Comparison of ENCODE assay signal across 8 mouse cellular contexts in genomic region chr11:69408541-69409377, GRCm38 (mm10). TPM values are rescaled to one million over a fixed set of nuclear protein-coding genes. Genes with fewer than 3 reads are reported as not detected.
DNase-seq lines count a peak whose midpoint lies in the region; ATAC-seq lines count a peak whose summit lies in the region.

No protein-coding gene starts in this region.

- DNase-seq in ovary, adult 18-20 months (ENCODE audit: low spot score): peak; percentile 77
- DNase-seq in ovary, postnatal 14 days (ENCODE audit: low spot score): no peak
- DNase-seq in heart, adult 18-20 months: peak; percentile 90 to 94
- DNase-seq in kidney, adult 18-20 months: peak; percentile 87
- DNase-seq in limb, embryonic 11.5 days (ENCODE audit: low spot score): peak; percentile 82
- DNase-seq in spleen, adult 12 weeks (ENCODE audit: low spot score): peak; percentile 76

- H3K4me1 ChIP-seq in embryonic facial prominence, embryonic 13.5 days: peaks cover 41% of the 10 kb centered on the region
- peaks cover 34% of the 10 kb centered on the region for H3K4me1 ChIP-seq in limb, embryonic 11.5 days (ENCODE audit: control insufficient read depth, insufficient read depth, low read length)
- H3K4me1 ChIP-seq in midbrain, embryonic 12.5 days: peaks cover 43% of the 10 kb centered on the region

- peak overlapping the region; percentile 97 for H3K4me2 ChIP-seq in embryonic facial prominence, embryonic 13.5 days
- peak overlapping the region; percentile 98 for H3K4me2 ChIP-seq in limb, embryonic 11.5 days (ENCODE audit: low read depth, severe bottlenecking)
- peak overlapping the region; percentile 98 for H3K4me2 ChIP-seq in midbrain, embryonic 12.5 days (replicated peaks)

- H3K27ac ChIP-seq in embryonic facial prominence, embryonic 13.5 days: peak overlapping the region; percentile 98
- H3K27ac ChIP-seq in limb, embryonic 11.5 days (replicated peaks; ENCODE audit: low read depth, low read length): peak overlapping the region; percentile 75
- H3K27ac ChIP-seq in midbrain, embryonic 12.5 days (replicated peaks): peak overlapping the region; percentile 98

- WGBS in embryonic facial prominence, embryonic 13.5 days: under 1% methylated on average over 33 of the region's 33 CpGs
- WGBS in limb, embryonic 11.5 days: under 1% methylated on average over 33 of the region's 33 CpGs
- under 1% methylated on average over 33 of the region's 33 CpGs for WGBS in midbrain, embryonic 12.5 days

- peaks cover 64% of the 10 kb centered on the region for H3K36me3 ChIP-seq in embryonic facial prominence, embryonic 13.5 days
- H3K36me3 ChIP-seq in limb, embryonic 11.5 days (ENCODE audit: control insufficient read depth, insufficient read depth, low read length): peaks cover 35% of the 10 kb centered on the region
- H3K36me3 ChIP-seq in midbrain, embryonic 12.5 days: peaks cover 56% of the 10 kb centered on the region

- ATAC-seq in embryonic facial prominence, embryonic 13.5 days (ENCODE audit: insufficient number of reproducible peaks, insufficient read depth, low FRiP score, low TSS enrichment, low read depth): peak; percentile 28; the same call in 1 of the 2 replicates
- peak; percentile 61 for ATAC-seq in limb, embryonic 11.5 days (ENCODE audit: insufficient number of reproducible peaks, low FRiP score, low TSS enrichment, low read depth)
- peak; percentile 58 for ATAC-seq in midbrain, embryonic 12.5 days (ENCODE audit: low FRiP score, low read depth)

- H3K4me3 ChIP-seq in embryonic facial prominence, embryonic 13.5 days: peak overlapping the region; percentile 79
- peak overlapping the region; percentile 86 for H3K4me3 ChIP-seq in limb, embryonic 11.5 days (ENCODE audit: low read depth, low read length)
- peak overlapping the region; percentile 64 for H3K4me3 ChIP-seq in midbrain, embryonic 12.5 days

- H3K27me3 ChIP-seq in embryonic facial prominence, embryonic 13.5 days: no peaks in the 10 kb centered on the region
- no peaks in the 10 kb centered on the region for H3K27me3 ChIP-seq in limb, embryonic 11.5 days (ENCODE audit: control insufficient read depth, insufficient read depth, low read length)
- H3K27me3 ChIP-seq in midbrain, embryonic 12.5 days: no peaks in the 10 kb centered on the region

- H3K9ac ChIP-seq in embryonic facial prominence, embryonic 13.5 days: peak overlapping the region; percentile 91
- H3K9ac ChIP-seq in limb, embryonic 11.5 days (ENCODE audit: low read length): peak overlapping the region; percentile 89
- H3K9ac ChIP-seq in midbrain, embryonic 12.5 days (replicated peaks): peak overlapping the region; percentile 96

- H3K9me3 ChIP-seq in embryonic facial prominence, embryonic 13.5 days: no peaks in the 10 kb centered on the region
- no peaks in the 10 kb centered on the region for H3K9me3 ChIP-seq in limb, embryonic 11.5 days (ENCODE audit: control insufficient read depth, low read length)
- no peaks in the 10 kb centered on the region for H3K9me3 ChIP-seq in midbrain, embryonic 12.5 days

RNA-seq across cellular contexts. Expression of gene Kdm6b, which starts 4.7 kb away (rescaled TPM):
- 41.3 and 43.1 TPM in 2 replicates for polyA plus RNA-seq in embryonic facial prominence, embryonic 13.5 days (2015; fragmentation: Nextera tagmentation; extraction: Ambion mirVana)
- 10 to 100 TPM; 15.8 to 18.0 TPM for total RNA-seq in heart, adult 18-20 months (2021)
- 42.4 and 44.5 TPM in 2 replicates for polyA plus RNA-seq in limb, embryonic 11.5 days (2014; fragmentation: Nextera tagmentation; extraction: Ambion mirVana)
- 48.7 and 50.7 TPM in 2 replicates for polyA plus RNA-seq in midbrain, embryonic 12.5 days (2016; fragmentation: Nextera tagmentation; extraction: Ambion mirVana)

RNA-seq across cellular contexts. Expression of gene Tmem88, which starts 10.7 kb away (rescaled TPM):
- 13.2 and 16.4 TPM in 2 replicates for polyA plus RNA-seq in embryonic facial prominence, embryonic 13.5 days (2015; fragmentation: Nextera tagmentation; extraction: Ambion mirVana)
- 10 to 100 TPM; 10.3 to 14.3 TPM for total RNA-seq in heart, adult 18-20 months (2021)
- polyA plus RNA-seq in limb, embryonic 11.5 days (2014; fragmentation: Nextera tagmentation; extraction: Ambion mirVana): 22.7 and 23.6 TPM in 2 replicates
- polyA plus RNA-seq in midbrain, embryonic 12.5 days (2016; fragmentation: Nextera tagmentation; extraction: Ambion mirVana): 11.4 and 12.1 TPM in 2 replicates

RNA-seq across cellular contexts. Expression of gene Cyb5d1, which starts 13.3 kb away (rescaled TPM):
- 43.4 and 46.5 TPM in 2 replicates for polyA plus RNA-seq in embryonic facial prominence, embryonic 13.5 days (2015; fragmentation: Nextera tagmentation; extraction: Ambion mirVana)
- 10 to 100 TPM; 30.2 to 32.2 TPM for total RNA-seq in heart, adult 18-20 months (2021)
- 29.2 and 37.0 TPM in 2 replicates for polyA plus RNA-seq in limb, embryonic 11.5 days (2014; fragmentation: Nextera tagmentation; extraction: Ambion mirVana)
- polyA plus RNA-seq in midbrain, embryonic 12.5 days (2016; fragmentation: Nextera tagmentation; extraction: Ambion mirVana): 52.9 and 53.8 TPM in 2 replicates

RNA-seq across cellular contexts. Expression of gene Naa38, which starts 13.5 kb away (rescaled TPM):
- polyA plus RNA-seq in embryonic facial prominence, embryonic 13.5 days (2015; fragmentation: Nextera tagmentation; extraction: Ambion mirVana): 145 and 150 TPM in 2 replicates
- total RNA-seq in heart, adult 18-20 months (2021): 100 to 1,000 TPM; 112 to 118 TPM
- 129 and 141 TPM in 2 replicates for polyA plus RNA-seq in limb, embryonic 11.5 days (2014; fragmentation: Nextera tagmentation; extraction: Ambion mirVana)
- polyA plus RNA-seq in midbrain, embryonic 12.5 days (2016; fragmentation: Nextera tagmentation; extraction: Ambion mirVana): 98.9 and 105 TPM in 2 replicates

RNA-seq across cellular contexts. Expression of gene Chd3, which starts 39.6 kb away (rescaled TPM):
- 135 and 142 TPM in 2 replicates for polyA plus RNA-seq in embryonic facial prominence, embryonic 13.5 days (2015; fragmentation: Nextera tagmentation; extraction: Ambion mirVana)
- 10 to 100 TPM; 16.2 to 26.3 TPM for total RNA-seq in heart, adult 18-20 months (2021)
- polyA plus RNA-seq in limb, embryonic 11.5 days (2014; fragmentation: Nextera tagmentation; extraction: Ambion mirVana): 58.6 and 68.0 TPM in 2 replicates
- polyA plus RNA-seq in midbrain, embryonic 12.5 days (2016; fragmentation: Nextera tagmentation; extraction: Ambion mirVana): 78.7 and 88.5 TPM in 2 replicates
